Mouse (Mus musculus) heart, embryonic 13.5 days (tissue): ENCODE data around the gene Zfp512. TPM values are rescaled to one million over a fixed set of nuclear protein-coding genes. Genes with fewer than 3 reads are reported as not detected.
A peak's percentile ranks its signal among the peaks of the same experiment; 100 is the strongest.
"Not testable (repeated sequence)": the region's sequence is repeated elsewhere in the genome, so short reads cannot be mapped to it uniquely, and the experiment has no call there.

Source experiments
- ATAC-seq: fragments of 200-750 bp; cut with Nextera tagmentation; 2 replicates; pipeline ENCODE4 v1.8.0; 2017; ENCODE audit warnings: moderate TSS enrichment; ENCODE audit not compliant: insufficient number of reproducible peaks, low FRiP score, low TSS enrichment; ENCODE audit errors: extremely low read depth
- H3K27ac ChIP-seq: fragments of 300-500 bp; sonication (generic); replicated peaks from 2 replicates; pipeline ENCODE4 v1.5.1; 2015; ENCODE audit warnings: moderate library complexity, mild to moderate bottlenecking, inconsistent platforms
- H3K27me3 ChIP-seq: fragments of 300-500 bp; sonication (generic); replicated peaks from 2 replicates; pipeline ENCODE4 v1.6.1; 2015; ENCODE audit warnings: mild to moderate bottlenecking, inconsistent platforms
- H3K36me3 ChIP-seq: fragments of 300-500 bp; sonication (generic); 2 replicates; pipeline ENCODE4 v1.6.1; 2015; ENCODE audit warnings: mild to moderate bottlenecking, inconsistent platforms
- H3K4me1 ChIP-seq: fragments of 300-500 bp; sonication (generic); 2 replicates; pipeline ENCODE4 v1.6.1; 2015; ENCODE audit warnings: inconsistent platforms
- H3K4me2 ChIP-seq: fragments of 300-500 bp; sonication (generic); 2 replicates; pipeline ENCODE4 v1.6.1; 2015; ENCODE audit warnings: inconsistent platforms, mild to moderate bottlenecking, moderate library complexity
- H3K4me3 ChIP-seq: fragments of 300-500 bp; sonication (generic); 2 replicates; pipeline ENCODE4 v1.5.1; 2015; ENCODE audit warnings: moderate library complexity, mild to moderate bottlenecking, inconsistent platforms
- H3K9ac ChIP-seq: fragments of 300-500 bp; sonication (generic); 2 replicates; pipeline ENCODE4 v1.6.1; 2015; ENCODE audit warnings: inconsistent platforms, mild to moderate bottlenecking, moderate library complexity
- H3K9me3 ChIP-seq: fragments of 300-500 bp; sonication (generic); 2 replicates; pipeline ENCODE4 v1.6.1; 2016; ENCODE audit warnings: inconsistent platforms
- WGBS: fragments of 180-500 bp; shearing (Covaris S2); methylation state at CpG from one replicate; pipeline ENCODE4 v1.1.7; 2015; ENCODE audit warnings: mixed read lengths; 5-methylcytosine and 5-hydroxymethylcytosine counted together
- polyA plus RNA-seq: library from polyadenylated mRNA; unstranded; fragments of >200 nt; fragmentation: Nextera tagmentation; extraction: Ambion mirVana; gene quantifications from 2 replicates; pipeline ENCODE4 v1.2.1, GENCODE M21; 2015

The Zfp512 gene
- polyA plus RNA-seq, 1 experiment from 2014 or later, result 30.6 TPM

DNA sequence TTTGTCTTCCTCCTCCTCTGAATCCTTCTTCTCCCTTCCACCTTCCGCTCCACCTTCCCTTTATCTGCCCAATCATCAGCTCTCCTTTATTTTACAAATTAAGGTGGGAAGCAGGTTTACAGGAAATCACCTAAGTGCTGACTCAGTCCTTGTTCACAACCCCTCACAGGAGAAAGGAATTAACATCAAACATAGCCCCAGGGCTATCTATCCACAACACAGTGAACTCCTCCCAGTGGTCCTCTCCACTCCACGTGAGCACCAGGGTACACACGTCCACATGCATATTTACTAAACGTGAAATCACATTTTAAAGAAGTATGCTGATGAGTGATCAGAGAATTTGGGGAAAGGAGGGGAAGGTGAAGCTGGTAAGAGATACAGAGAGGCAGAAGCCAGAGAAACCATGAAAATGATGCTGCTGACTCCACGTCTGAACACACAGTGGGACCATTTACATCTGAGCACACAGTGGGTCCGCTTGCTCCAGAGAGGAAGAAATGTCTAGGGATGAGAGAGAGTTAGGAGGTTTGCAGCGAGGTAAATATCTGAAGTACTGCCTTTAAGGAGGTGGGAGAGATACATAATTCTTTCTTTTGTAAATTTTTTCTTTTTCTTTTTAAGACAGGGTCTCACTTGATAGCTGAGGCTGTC, 37.0 kb downstream of the Zfp512 start:
- ATAC-seq, result no peak
- no peaks in the 10 kb centered on the region for H3K9me3 ChIP-seq
- 61% methylated on average over 7 of the region's 7 CpGs for WGBS
- H3K36me3 ChIP-seq, result 0 out of 2 replicates have a peak, but pooled peaks cover 3% of the 10 kb centered on the region
- H3K9ac ChIP-seq, result no peak overlapping the region
- peaks cover 3% of the 10 kb centered on the region; the same call in 1 of the 2 replicates for H3K4me1 ChIP-seq
- no peak overlapping the region for H3K4me3 ChIP-seq
- H3K4me2 ChIP-seq, result no peak overlapping the region
- peaks cover 3% of the 10 kb centered on the region; the same call in 1 of the 2 replicates for H3K27me3 ChIP-seq
- H3K27ac ChIP-seq, result no peak overlapping the region

DNA sequence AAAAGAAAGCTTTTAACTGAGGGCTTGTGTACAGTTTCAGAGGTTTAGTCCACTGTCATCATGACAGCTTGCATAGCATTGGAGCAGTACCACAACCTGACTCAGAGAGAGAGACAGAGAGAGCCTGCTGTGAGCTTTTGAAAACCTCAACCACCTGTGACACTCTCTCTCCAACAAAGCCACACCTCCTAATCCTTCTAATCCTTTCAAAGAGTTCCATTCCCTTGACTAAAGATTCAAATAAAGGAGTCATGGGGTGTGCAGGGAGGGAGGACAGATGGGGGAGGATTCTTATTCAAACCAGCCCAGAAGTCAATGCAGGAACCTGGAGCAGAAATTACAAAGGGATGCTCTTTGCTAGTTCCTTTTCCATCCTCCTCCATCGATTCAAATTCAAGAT, 39.8 kb downstream of the Zfp512 start:
- no peak overlapping the region for H3K4me2 ChIP-seq
- peaks cover 3% of the 10 kb centered on the region; the same call in 1 of the 2 replicates for H3K27me3 ChIP-seq
- H3K9me3 ChIP-seq, result no peaks in the 10 kb centered on the region
- no peak for ATAC-seq
- 37% methylated on average over 1 of the region's 1 CpGs for WGBS
- no peak overlapping the region for H3K4me3 ChIP-seq
- H3K4me1 ChIP-seq, result peaks cover 14% of the 10 kb centered on the region
- H3K36me3 ChIP-seq, result peaks cover 8% of the 10 kb centered on the region
- no peak overlapping the region for H3K9ac ChIP-seq
- H3K27ac ChIP-seq, result no peak overlapping the region

GRCm38 (mm10) chr5:31494513-31495297, 42.5 kb downstream of the Zfp512 start, which contains the start of gene Gpn1:
Gene Gpn1 (plus strand): TSS chr5:31494741.
- Histone ChIP-seq H3K27me3 (peaks cover 3% of the 10 kb centered on the region; the same call in 1 of the 2 replicates), H3K36me3 (peaks cover 35% of the 10 kb centered on the region), H3K9ac (peak within 1 kb of the TSS; percentile 83), H3K27ac (no peak within 1 kb of the TSS), H3K4me2 (peak within 1 kb of the TSS; percentile 82), H3K4me1 (peaks cover 14% of the 10 kb centered on the region), H3K4me3 (peak within 1 kb of the TSS; percentile 70), H3K9me3 (no peaks in the 10 kb centered on the region)
- peak; percentile 97 for ATAC-seq
- under 1% methylated on average over 49 of the region's 49 CpGs for WGBS

- ATAC-seq, result no peak
- no peak overlapping the region for H3K4me2 ChIP-seq
- no peak overlapping the region for H3K27ac ChIP-seq
- peaks cover 13% of the 10 kb centered on the region for H3K4me1 ChIP-seq
- no peak overlapping the region for H3K9ac ChIP-seq
- H3K9me3 ChIP-seq, result no peaks in the 10 kb centered on the region
- no peaks in the 10 kb centered on the region for H3K27me3 ChIP-seq
- H3K4me3 ChIP-seq, result no peak overlapping the region
- 87% methylated on average over 10 of the region's 10 CpGs for WGBS
- H3K36me3 ChIP-seq, result peaks cover 94% of the 10 kb centered on the region
Observed at GRCm38 (mm10) chr5:31504843-31505242, 52.6 kb downstream of the Zfp512 start.

- ATAC-seq, result no peak
- Histone ChIP-seq H3K4me2 (no peak overlapping the region), H3K27me3 (no peaks in the 10 kb centered on the region), H3K4me1 (no peaks in the 10 kb centered on the region), H3K4me3 (no peak overlapping the region), H3K9ac (no peak overlapping the region), H3K9me3 (no peaks in the 10 kb centered on the region), H3K27ac (no peak overlapping the region), H3K36me3 (peaks cover 97% of the 10 kb centered on the region)
- WGBS, result 80% methylated on average over 1 of the region's 1 CpGs
Observed at GRCm38 (mm10) chr5:31512481-31512880, 60.2 kb downstream of the Zfp512 start.

DNA sequence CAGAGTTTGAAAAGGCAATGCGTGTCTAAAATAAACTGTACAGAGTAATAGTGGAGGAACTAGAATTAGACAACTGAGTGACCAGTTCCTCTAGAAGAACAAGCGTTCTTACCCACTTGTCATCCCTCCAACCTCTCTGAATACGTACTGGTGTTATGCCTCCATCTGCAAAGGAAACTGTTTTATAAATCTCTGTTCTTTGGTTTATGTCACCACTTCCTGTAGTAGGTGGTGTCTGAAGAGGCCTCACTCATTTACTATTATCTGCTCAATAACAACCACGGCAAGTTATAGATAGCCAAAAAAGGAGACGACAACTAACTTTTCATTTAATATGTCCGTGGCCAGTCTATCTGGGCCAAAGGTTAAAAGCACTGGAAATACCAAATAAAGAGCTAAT, 68.3 kb downstream of the Zfp512 start:
- no peak overlapping the region for H3K27ac ChIP-seq
- no peak overlapping the region for H3K4me3 ChIP-seq
- peaks cover 2% of the 10 kb centered on the region for H3K4me1 ChIP-seq
- no peaks in the 10 kb centered on the region for H3K27me3 ChIP-seq
- H3K9me3 ChIP-seq, result no peaks in the 10 kb centered on the region
- ATAC-seq, result no peak
- H3K36me3 ChIP-seq, result peaks cover 75% of the 10 kb centered on the region
- H3K4me2 ChIP-seq, result no peak overlapping the region
- 87% methylated on average over 6 of the region's 6 CpGs for WGBS
- H3K9ac ChIP-seq, result no peak overlapping the region

DNA sequence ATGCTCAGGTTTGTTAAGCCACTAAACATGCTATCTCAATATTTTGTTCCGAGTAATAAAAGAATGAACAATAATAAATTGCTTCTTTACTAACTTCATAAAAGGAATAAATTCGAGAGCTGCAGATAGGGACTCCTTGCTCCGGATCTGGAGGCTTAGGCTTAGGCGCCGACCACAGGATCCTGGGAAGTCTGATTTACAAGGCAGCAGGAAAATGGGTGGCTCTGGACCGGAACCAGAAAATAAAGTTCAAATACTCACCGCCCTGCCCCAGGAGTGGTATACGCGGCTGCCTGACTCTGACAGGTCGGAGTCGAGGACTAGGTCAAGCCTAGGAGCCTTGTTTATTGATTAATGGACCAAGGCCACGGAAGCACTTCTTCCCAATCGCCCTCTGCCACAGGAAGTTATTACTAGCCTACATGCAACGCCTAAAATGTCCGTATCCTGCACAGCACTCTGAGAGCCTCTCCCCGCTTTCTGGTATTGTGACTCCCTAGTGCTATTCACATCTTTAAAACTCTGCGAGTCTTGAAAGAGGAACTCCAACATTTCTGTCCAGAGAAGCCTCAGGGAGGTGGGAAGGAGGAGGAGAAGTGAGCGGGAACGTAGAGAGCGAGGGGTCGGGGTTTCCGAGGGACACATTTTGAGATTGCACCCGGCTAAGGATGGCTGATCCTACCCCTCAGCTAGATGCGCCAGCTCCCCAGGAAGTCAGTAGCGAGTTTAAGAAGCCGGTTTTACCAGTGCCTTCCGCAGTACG, 74.3 kb downstream of the Zfp512 start, which contains the start of gene Slc4a1ap:
Gene Slc4a1ap (plus strand): TSS at position 642 of the 763 bp plus-strand sequence.
- Histone ChIP-seq H3K4me3 (peak within 1 kb of the TSS; percentile 94), H3K4me2 (peak within 1 kb of the TSS; percentile 100), H3K27ac (peak within 1 kb of the TSS; percentile 84), H3K9me3 (no peaks in the 10 kb centered on the region), H3K27me3 (no peaks in the 10 kb centered on the region), H3K9ac (peak within 1 kb of the TSS; percentile 94), H3K4me1 (peaks cover 23% of the 10 kb centered on the region), H3K36me3 (peaks cover 47% of the 10 kb centered on the region)
- ATAC-seq, result no peak
- under 1% methylated on average over 28 of the region's 28 CpGs for WGBS

DNA sequence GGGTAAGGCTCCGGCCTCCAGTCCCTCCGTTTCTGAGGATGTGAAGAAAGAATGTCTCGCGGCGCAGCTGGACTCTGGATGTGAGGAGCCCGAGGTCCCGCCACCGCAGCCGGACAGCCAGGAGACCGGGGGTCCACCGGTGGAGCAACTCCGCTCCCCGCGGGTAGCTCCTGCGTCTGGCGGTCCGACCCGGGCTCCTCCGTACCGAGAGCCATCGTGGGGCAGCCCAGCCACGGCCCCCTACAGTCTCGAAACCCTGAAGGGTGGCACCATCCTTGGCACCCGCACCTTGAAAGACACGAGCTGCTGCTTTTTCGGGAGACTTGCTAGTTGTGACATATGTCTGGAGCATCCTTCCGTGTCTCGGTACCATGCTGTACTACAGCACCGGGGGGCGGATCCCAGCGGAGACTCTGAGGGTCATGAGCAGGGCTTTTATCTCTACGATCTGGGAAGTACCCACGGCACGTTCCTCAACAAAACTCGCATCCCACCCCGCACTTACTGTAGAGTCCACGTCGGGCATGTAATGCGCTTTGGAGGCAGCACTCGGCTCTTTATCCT, 75.0 kb downstream of the Zfp512 start:
- Histone ChIP-seq H3K27ac (peak overlapping the region; percentile 84), H3K9ac (peak overlapping the region; percentile 94), H3K36me3 (peaks cover 48% of the 10 kb centered on the region), H3K4me3 (peak overlapping the region; percentile 94), H3K4me1 (peaks cover 23% of the 10 kb centered on the region), H3K27me3 (no peaks in the 10 kb centered on the region), H3K4me2 (peak overlapping the region; percentile 100), H3K9me3 (no peaks in the 10 kb centered on the region)
- 2% methylated on average over 40 of the region's 40 CpGs for WGBS
- ATAC-seq, result no peak

- peak within 1 kb of the TSS; percentile 84 for H3K27ac ChIP-seq
- 73% methylated on average over 11 of the region's 11 CpGs for WGBS
Observed at GRCm38 (mm10) chr5:31527707-31528106, 75.5 kb downstream of the Zfp512 start, which contains the start of gene Supt7l. Gene Supt7l (minus strand): TSS chr5:31527807.

DNA sequence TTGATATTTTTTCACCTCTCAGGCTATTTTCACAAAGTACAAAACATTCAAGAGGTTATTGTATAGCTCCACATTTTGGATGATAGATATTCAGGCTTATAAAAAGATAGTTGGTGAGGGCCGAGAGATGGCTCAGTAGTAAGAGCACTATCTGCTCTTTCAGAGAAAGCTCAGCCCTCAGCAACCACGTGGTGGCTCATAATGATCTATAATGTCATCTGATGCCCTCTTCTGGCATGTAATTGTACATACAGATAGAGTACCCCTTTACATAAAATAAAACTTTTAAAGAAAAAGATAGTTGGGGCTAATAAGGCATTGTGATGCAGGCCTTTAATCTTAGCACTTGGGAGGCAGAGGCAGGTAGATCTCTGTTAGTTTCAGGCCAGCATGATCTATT, 76.3 kb downstream of the Zfp512 start:
- H3K9ac ChIP-seq, result no peak overlapping the region
- WGBS, result 52% methylated on average over 2 of the region's 2 CpGs
- ATAC-seq, result no peak
- no peaks in the 10 kb centered on the region for H3K9me3 ChIP-seq
- no peak overlapping the region for H3K4me3 ChIP-seq
- H3K27me3 ChIP-seq, result no peaks in the 10 kb centered on the region
- H3K36me3 ChIP-seq, result peaks cover 52% of the 10 kb centered on the region
- H3K4me2 ChIP-seq, result peak overlapping the region; percentile 100
- peaks cover 23% of the 10 kb centered on the region for H3K4me1 ChIP-seq
- H3K27ac ChIP-seq, result no peak overlapping the region

More at GRCm38 (mm10) chr5:31527707-31528106, 75.5 kb downstream of the Zfp512 start, which contains the start of gene Supt7l:
- Histone ChIP-seq H3K4me3 (peak within 1 kb of the TSS; percentile 94), H3K9ac (peak within 1 kb of the TSS; percentile 94), H3K4me2 (peak within 1 kb of the TSS; percentile 100), H3K36me3 (peaks cover 48% of the 10 kb centered on the region), H3K4me1 (peaks cover 23% of the 10 kb centered on the region)
- not testable (repeated sequence) for H3K27me3 ChIP-seq, ATAC-seq, H3K9me3 ChIP-seq
